Mouse (Mus musculus) limb, embryonic 13.5 days (tissue): Measurements from ENCODE around the gene Shoc2. TPM values are rescaled to one million over a fixed set of nuclear protein-coding genes. Genes with fewer than 3 reads are reported as not detected.
"Not testable (repeated sequence)": the region's sequence is repeated elsewhere in the genome, so short reads cannot be mapped to it uniquely, and the experiment has no call there.

Source experiments
- ATAC-seq: fragments of 200-750 bp; cut with Nextera tagmentation; 2 replicates; pipeline ENCODE4 v1.8.0; 2017; ENCODE audit warnings: low read depth, moderate number of reproducible peaks, moderate TSS enrichment; ENCODE audit not compliant: low FRiP score
- H3K27ac ChIP-seq: fragments of 300-500 bp; sonication (generic); 2 replicates; pipeline ENCODE4 v1.5.1; 2015; ENCODE audit warnings: inconsistent platforms, mild to moderate bottlenecking, moderate library complexity
- H3K27me3 ChIP-seq: fragments of 300-500 bp; sonication (generic); 2 replicates; pipeline ENCODE4 v1.6.1; 2015; ENCODE audit warnings: mild to moderate bottlenecking, inconsistent platforms
- H3K36me3 ChIP-seq: fragments of 300-500 bp; sonication (generic); 2 replicates; pipeline ENCODE4 v1.6.1; 2015; ENCODE audit warnings: inconsistent platforms, mild to moderate bottlenecking, moderate library complexity
- H3K4me1 ChIP-seq: fragments of 300-500 bp; sonication (generic); 2 replicates; pipeline ENCODE4 v1.6.1; 2015; ENCODE audit warnings: inconsistent platforms
- H3K4me2 ChIP-seq: fragments of 300-500 bp; sonication (generic); replicated peaks from 2 replicates; pipeline ENCODE4 v1.6.1; 2015; ENCODE audit warnings: inconsistent platforms, mild to moderate bottlenecking, moderate library complexity
- H3K4me3 ChIP-seq: fragments of 300-500 bp; sonication (generic); 2 replicates; pipeline ENCODE4 v1.5.1; 2015; ENCODE audit warnings: moderate library complexity, mild to moderate bottlenecking, inconsistent platforms
- H3K9ac ChIP-seq: fragments of 300-500 bp; sonication (generic); 2 replicates; pipeline ENCODE4 v1.6.1; 2015; ENCODE audit warnings: mild to moderate bottlenecking, inconsistent platforms
- H3K9me3 ChIP-seq: fragments of 300-500 bp; sonication (generic); 2 replicates; pipeline ENCODE4 v1.6.1; 2016; ENCODE audit warnings: inconsistent platforms
- WGBS: fragments of 180-500 bp; shearing (Covaris S2); methylation state at CpG from one replicate; pipeline ENCODE4 v1.1.7; 2015; 5-methylcytosine and 5-hydroxymethylcytosine counted together
- polyA plus RNA-seq: library from polyadenylated mRNA; unstranded; fragments of >200 nt; fragmentation: Nextera tagmentation; extraction: Ambion mirVana; gene quantifications from 2 replicates; pipeline ENCODE4 v1.2.1, GENCODE M21; 2015

Shoc2 gene
- polyA plus RNA-seq, 1 experiment from 2014 or later = 46.6 TPM

DNA sequence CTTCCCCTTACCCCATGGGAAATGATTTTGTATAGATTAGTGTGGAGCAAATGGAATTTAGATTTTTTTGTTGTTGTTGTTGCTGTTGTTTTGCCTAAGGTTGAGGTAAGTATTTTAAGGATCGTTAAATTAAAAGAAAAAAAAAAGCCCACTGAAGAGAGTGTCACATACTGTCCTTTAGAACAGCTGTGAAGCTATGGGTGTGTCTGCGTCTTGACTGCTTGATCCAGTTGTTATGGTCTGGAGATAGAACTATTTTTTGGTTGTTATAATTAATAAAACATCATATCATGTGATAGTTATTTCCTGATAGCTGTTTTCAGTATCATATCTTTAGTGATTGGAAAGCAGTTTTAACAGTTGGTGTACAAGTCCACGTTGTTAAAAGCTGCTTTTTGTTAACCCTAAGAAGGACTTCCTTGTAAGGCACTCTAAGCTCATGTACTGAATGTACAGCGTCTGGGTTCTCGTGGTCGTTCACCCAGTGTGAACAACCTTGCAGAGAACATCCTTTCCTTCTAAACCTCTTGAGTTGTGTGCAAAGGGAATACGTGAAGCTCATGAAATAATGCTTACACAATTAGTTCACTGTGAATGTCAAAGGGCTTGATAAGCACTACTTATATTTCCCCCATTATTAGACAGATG, 39.1 kb upstream of the Shoc2 start:
- Histone ChIP-seq H3K36me3 (peaks cover 16% of the 10 kb centered on the region), H3K4me1 (peaks cover 48% of the 10 kb centered on the region), H3K9ac (peak overlapping the region; percentile 15; the same call in 1 of the 2 replicates), H3K4me2 (peak overlapping the region; percentile 73), H3K27ac (no peak overlapping the region), H3K4me3 (peak overlapping the region; percentile 97), H3K9me3 (no peaks in the 10 kb centered on the region), H3K27me3 (no peaks in the 10 kb centered on the region)
- 70% methylated on average over 7 of the region's 7 CpGs for WGBS
- no peak for ATAC-seq

DNA sequence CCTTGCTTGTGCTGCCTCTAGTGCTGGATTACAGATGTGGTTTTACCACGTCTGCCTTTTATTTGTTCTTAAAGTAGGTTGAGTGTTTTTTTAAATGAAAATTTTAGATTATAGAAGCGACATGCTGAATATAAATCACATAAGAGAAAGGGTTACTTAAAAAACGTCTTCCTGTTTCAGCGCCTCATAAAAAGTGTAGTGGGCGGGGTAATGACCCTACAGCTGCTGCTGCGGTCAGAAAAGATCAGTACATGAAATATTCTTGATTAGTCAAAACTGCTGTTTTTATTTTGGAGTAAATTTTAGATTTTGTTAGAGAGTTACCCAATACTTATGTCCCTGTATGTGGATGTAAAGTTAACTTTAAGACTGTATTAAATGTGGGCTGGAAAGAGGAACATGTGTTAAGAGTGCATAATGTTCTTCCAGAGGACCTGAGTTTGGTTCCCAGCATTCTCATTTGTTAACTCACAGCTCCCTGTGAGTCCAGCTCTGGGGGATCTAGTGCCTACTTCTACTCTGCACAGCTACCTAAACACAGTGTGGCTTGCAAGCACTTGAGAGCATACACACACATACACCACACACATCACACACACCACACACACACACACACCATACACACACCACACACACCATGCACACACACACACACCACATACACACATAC, 37.9 kb upstream of the Shoc2 start:
- H3K9ac ChIP-seq = no peak overlapping the region
- WGBS = 19% methylated on average over 6 of the region's 6 CpGs
- ATAC-seq = no peak
- 0 out of 2 replicates have a peak overlapping the region, but pooled peaks have one; percentile 10 for H3K27ac ChIP-seq
- H3K4me1 ChIP-seq = peaks cover 35% of the 10 kb centered on the region
- peak overlapping the region; percentile 73 for H3K4me2 ChIP-seq
- H3K27me3 ChIP-seq = no peaks in the 10 kb centered on the region
- peak overlapping the region; percentile 23; the same call in 1 of the 2 replicates for H3K4me3 ChIP-seq
- no peaks in the 10 kb centered on the region for H3K9me3 ChIP-seq
- H3K36me3 ChIP-seq = peaks cover 27% of the 10 kb centered on the region

DNA sequence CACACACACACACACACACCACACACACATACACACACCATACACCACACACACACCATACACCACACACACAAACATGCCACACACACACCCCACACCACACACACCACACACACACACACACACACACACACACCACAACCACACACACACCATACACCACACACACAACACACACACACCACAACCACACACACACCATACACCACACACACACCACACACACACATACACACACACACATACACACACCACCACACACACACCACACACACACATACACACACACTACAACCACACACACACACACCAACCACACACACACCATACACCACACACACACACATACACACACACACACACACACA, 37.4 kb upstream of the Shoc2 start:
- not testable (repeated sequence) for H3K4me2 ChIP-seq, H3K27ac ChIP-seq, H3K4me3 ChIP-seq, H3K9me3 ChIP-seq, H3K27me3 ChIP-seq, H3K9ac ChIP-seq, ATAC-seq
- peaks cover 30% of the 10 kb centered on the region for H3K4me1 ChIP-seq
- peaks cover 30% of the 10 kb centered on the region for H3K36me3 ChIP-seq

DNA sequence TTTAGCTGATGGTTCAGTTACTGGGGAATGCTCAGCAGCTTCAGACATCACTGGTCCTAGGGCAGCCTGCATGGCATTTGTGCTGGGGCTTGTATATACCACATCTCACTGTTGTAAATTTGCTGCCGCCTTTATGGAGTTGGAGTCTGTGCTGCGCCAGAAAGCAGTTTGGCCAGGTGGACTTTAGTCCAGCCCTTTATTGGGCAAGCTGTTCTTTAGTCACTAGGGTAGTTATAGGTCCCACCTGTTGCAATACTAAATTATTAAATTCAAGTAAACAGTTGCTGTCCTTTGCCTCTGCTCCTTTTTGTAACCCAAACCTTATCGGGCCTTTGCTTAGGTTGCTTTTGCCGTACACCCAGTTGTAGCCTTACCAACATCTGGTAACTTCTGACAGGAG, 29.2 kb upstream of the Shoc2 start:
- peaks cover 89% of the 10 kb centered on the region for H3K36me3 ChIP-seq
- no peaks in the 10 kb centered on the region for H3K27me3 ChIP-seq
- 85% methylated on average over 4 of the region's 4 CpGs for WGBS
- no peak overlapping the region for H3K27ac ChIP-seq
- ATAC-seq = no peak
- no peak overlapping the region for H3K4me2 ChIP-seq
- H3K4me1 ChIP-seq = no peaks in the 10 kb centered on the region
- no peaks in the 10 kb centered on the region for H3K9me3 ChIP-seq
- H3K9ac ChIP-seq = no peak overlapping the region
- no peak overlapping the region for H3K4me3 ChIP-seq

DNA sequence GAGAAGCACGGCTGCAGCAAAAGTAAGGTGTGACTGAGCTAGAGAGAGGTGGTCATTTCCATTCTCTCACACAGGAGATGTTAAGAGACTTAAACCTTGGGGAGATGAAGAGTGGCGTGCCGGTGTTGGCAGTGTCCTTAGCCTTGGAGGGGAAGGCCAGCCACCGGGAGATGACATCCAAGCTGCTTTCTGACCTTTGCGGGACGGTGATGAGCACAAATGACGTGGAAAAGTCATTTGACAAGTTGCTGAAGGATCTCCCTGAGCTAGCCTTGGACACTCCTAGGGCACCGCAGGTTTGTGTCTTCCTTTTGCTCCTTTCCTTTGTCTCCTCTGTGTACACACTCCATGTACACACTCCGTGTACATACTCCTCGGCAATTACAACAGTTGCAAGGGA, 24.6 kb upstream of the Shoc2 start:
- Histone ChIP-seq H3K27me3 (no peaks in the 10 kb centered on the region), H3K36me3 (peaks cover 83% of the 10 kb centered on the region), H3K9me3 (peaks cover 1% of the 10 kb centered on the region; the same call in 1 of the 2 replicates), H3K27ac (no peak overlapping the region), H3K4me1 (no peaks in the 10 kb centered on the region), H3K9ac (no peak overlapping the region), H3K4me2 (no peak overlapping the region), H3K4me3 (no peak overlapping the region)
- no peak for ATAC-seq
- WGBS = 95% methylated on average over 10 of the region's 10 CpGs

DNA sequence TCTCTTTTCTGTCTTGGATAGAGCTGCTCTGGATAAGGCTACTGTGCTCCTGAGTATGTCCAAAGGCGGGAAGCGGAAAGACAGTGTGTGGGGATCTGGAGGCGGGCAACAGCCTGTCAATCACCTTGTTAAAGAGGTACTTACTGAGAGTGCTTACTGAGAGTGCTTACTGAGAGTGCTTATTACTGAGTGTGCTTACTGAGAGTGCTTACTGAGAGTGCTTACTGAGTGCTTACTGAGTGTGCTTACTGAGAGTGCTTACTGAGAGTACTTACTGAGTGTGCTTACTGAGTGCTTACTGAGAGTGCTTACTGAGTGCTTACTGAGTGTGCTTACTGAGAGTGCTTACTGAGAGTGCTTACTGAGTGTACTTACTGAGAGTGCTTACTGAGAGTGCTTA, 22.1 kb upstream of the Shoc2 start:
- ATAC-seq, H3K9me3 ChIP-seq, H3K27me3 ChIP-seq, H3K9ac ChIP-seq, H3K4me1 ChIP-seq, H3K27ac ChIP-seq, H3K4me3 ChIP-seq, H3K4me2 ChIP-seq: not testable (repeated sequence)
- peaks cover 74% of the 10 kb centered on the region for H3K36me3 ChIP-seq
- 90% methylated on average over 3 of the region's 3 CpGs for WGBS

DNA sequence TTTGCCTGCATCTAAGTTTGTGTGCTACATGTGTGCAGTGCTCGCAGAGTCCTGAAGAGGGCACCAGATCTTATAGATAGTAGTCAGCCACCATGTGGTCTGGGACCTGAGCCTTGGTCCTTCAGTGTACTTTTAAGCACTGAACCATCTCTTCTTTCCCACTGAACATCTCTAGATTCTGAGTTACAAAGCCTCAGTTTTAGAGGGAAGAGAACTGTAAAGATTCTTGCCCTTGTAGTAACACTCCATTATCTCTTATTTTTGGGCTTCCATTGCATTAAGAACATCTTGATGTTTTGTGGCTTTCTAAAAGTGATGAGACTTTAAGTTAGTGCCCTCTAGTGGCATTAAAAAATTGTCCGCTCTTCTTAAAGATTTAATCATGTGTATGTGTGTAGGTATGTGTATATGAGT, 18.8 kb upstream of the Shoc2 start:
- WGBS = 82% methylated on average over 2 of the region's 2 CpGs
- H3K9ac ChIP-seq = no peak overlapping the region
- peaks cover 68% of the 10 kb centered on the region for H3K36me3 ChIP-seq

DNA sequence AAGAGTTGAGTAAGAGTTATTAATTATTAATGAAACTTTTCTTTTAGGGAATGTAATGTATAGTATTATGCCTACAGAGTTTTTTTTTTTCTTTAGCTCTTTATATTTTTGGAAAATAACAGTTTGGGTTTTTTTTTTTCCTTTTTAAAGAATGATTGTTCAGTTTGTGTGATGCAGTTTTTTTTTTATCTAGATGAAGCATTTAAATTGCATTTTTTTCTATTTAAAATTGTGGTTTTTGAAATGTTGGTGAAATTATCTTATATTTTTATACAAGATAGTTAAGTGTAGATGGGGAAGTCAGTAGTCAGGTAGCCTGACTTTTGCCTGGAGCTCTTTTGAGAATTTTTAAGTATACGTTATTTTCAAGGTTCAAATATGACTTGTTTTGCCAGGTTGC, 17.4 kb upstream of the Shoc2 start:
- peaks cover 69% of the 10 kb centered on the region for H3K36me3 ChIP-seq

More for the DNA sequence above, 18.8 kb upstream of the Shoc2 start:
- no peak overlapping the region for H3K27ac ChIP-seq
- H3K4me3 ChIP-seq = no peak overlapping the region
- H3K4me2 ChIP-seq = no peak overlapping the region
- no peak for ATAC-seq
- H3K4me1 ChIP-seq = no peaks in the 10 kb centered on the region
- H3K9me3 ChIP-seq = peaks cover 3% of the 10 kb centered on the region; the same call in 1 of the 2 replicates
- H3K27me3 ChIP-seq = no peaks in the 10 kb centered on the region

DNA sequence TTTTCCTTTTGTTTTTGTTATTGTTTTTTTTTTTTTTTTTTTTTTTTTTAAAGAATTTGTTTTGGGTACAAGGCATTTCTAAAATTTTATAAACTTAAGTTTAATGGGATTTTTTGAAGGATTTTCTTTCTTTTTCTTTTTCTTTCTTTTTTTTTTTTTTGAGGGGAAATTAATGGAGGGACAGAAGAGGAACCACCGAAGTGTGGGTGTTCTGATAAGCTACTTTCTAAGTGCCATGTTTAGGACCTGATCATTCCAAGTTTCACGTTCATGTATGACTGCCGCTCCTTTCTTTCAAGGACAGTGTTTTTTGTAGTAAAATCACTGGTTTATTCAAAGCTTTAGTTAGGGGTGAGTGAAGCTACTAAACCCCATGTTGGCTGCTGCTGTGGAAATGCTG, 14.9 kb upstream of the Shoc2 start:
- 95% methylated on average over 3 of the region's 3 CpGs for WGBS
- ATAC-seq = no peak
- peaks cover 3% of the 10 kb centered on the region; the same call in 1 of the 2 replicates for H3K9me3 ChIP-seq
- H3K36me3 ChIP-seq = peaks cover 66% of the 10 kb centered on the region
- no peak overlapping the region for H3K9ac ChIP-seq
- no peaks in the 10 kb centered on the region for H3K27me3 ChIP-seq
- no peaks in the 10 kb centered on the region for H3K4me1 ChIP-seq
- H3K27ac ChIP-seq = no peak overlapping the region
- H3K4me3 ChIP-seq = no peak overlapping the region
- H3K4me2 ChIP-seq = no peak overlapping the region

More for the DNA sequence above, 17.4 kb upstream of the Shoc2 start:
- Histone ChIP-seq H3K4me2 (no peak overlapping the region), H3K27me3 (no peaks in the 10 kb centered on the region), H3K4me1 (no peaks in the 10 kb centered on the region), H3K9ac (no peak overlapping the region), H3K9me3 (peaks cover 3% of the 10 kb centered on the region; the same call in 1 of the 2 replicates), H3K27ac (no peak overlapping the region), H3K4me3 (no peak overlapping the region)
- no peak for ATAC-seq
- WGBS = 88% methylated on average over 1 of the region's 1 CpGs

DNA sequence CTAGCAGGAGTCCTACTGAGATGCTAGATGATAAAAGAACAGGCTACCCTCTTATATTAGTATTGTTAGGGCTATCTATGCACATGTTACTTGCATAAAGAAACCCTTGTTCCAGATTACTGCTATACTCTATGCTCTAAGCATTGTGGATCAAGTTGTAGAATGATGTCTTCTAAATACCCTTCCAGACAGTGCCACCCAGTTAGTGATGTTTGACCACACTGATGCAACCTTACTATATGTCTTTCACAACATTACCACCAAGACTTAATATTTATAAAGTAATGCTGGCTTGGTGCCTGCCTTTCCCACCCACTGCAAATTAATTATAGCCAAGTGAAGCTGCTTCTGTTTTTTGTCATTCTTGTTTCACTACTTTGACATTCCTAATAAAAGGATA, 11.1 kb upstream of the Shoc2 start:
- no peak for ATAC-seq
- H3K9ac ChIP-seq = no peak overlapping the region
- no peaks in the 10 kb centered on the region for H3K4me1 ChIP-seq
- no peaks in the 10 kb centered on the region for H3K9me3 ChIP-seq
- no peaks in the 10 kb centered on the region for H3K27me3 ChIP-seq
- no peak overlapping the region for H3K4me3 ChIP-seq
- H3K4me2 ChIP-seq = no peak overlapping the region
- H3K36me3 ChIP-seq = peaks cover 51% of the 10 kb centered on the region
- H3K27ac ChIP-seq = no peak overlapping the region

DNA sequence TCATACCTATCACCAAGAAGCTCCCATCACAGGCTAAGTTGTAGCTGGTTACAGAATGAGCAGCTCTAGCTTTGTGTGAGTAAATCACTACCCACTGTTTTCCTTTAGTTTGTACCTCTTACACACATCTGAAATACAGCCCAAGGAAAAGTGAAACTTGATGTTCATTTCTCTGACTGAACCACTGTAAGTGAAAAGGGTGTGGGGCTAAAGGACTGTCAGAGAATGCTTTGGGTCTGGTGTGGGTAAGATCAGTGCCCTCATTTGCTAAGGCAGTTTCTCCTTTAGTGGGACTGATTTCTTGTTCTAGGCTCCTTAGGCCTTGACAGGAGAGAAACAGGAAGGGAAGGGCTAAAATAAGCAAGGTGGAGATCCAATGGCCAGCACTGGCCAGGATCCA, 10.1 kb upstream of the Shoc2 start:
- ATAC-seq = no peak
- H3K4me2 ChIP-seq = no peak overlapping the region
- no peak overlapping the region for H3K4me3 ChIP-seq
- no peak overlapping the region for H3K9ac ChIP-seq
- peaks cover 51% of the 10 kb centered on the region for H3K36me3 ChIP-seq
- H3K9me3 ChIP-seq = no peaks in the 10 kb centered on the region
- no peak overlapping the region for H3K27ac ChIP-seq
- no peaks in the 10 kb centered on the region for H3K4me1 ChIP-seq
- H3K27me3 ChIP-seq = no peaks in the 10 kb centered on the region

DNA sequence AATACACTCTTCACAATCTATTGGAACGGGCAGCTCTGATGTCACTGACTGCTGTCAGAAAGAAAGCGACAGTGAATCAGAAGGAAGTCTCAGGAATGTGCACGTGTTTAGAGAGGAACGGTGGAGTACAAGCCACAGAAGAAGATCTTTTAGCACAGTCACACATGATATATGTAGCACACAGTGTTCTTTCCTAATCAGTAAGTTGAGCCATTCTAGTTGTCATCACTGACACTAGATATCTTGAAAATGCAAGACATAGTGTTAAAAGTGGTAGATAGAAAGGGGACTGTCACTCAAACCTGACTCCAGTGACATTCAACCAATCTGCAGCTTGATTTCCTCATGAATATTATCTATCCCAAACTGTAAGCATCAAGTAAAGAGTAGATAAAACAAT, 4.6 kb upstream of the Shoc2 start:
- Histone ChIP-seq H3K4me3 (no peak overlapping the region), H3K27me3 (no peaks in the 10 kb centered on the region), H3K4me2 (no peak overlapping the region), H3K9me3 (no peaks in the 10 kb centered on the region), H3K36me3 (peaks cover 18% of the 10 kb centered on the region), H3K27ac (no peak overlapping the region), H3K9ac (no peak overlapping the region), H3K4me1 (peaks cover 3% of the 10 kb centered on the region; the same call in 1 of the 2 replicates)
- WGBS = 86% methylated on average over 4 of the region's 4 CpGs
- no peak for ATAC-seq

DNA sequence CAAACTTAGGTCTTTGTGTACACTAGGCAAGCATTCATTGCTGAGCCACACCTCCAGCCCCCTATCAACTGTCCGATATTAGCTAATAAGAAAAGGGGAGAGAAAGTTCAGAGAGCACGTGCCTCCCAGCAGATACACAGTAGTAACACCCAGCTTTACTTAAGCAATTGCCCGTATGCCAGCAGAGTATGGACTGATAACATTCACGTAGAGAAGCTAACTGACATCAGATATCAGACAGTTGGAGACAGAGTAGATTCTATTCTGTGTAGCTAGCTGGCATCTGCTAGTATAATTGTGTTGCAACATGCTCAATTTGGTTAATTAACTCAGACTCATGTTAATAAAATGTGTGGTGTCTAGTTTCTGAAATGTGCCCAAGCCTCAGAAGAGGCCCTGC, 3.0 kb upstream of the Shoc2 start:
- Histone ChIP-seq H3K27ac (no peak overlapping the region), H3K4me1 (peaks cover 7% of the 10 kb centered on the region), H3K36me3 (peaks cover 18% of the 10 kb centered on the region), H3K27me3 (no peaks in the 10 kb centered on the region), H3K9ac (no peak overlapping the region), H3K4me2 (no peak overlapping the region), H3K9me3 (no peaks in the 10 kb centered on the region), H3K4me3 (no peak overlapping the region)
- WGBS = 88% methylated on average over 4 of the region's 4 CpGs
- no peak for ATAC-seq
